7 mouse cellular contexts compared by ENCODE assay signal in genomic region chr17:25083444-25083931, GRCm38 (mm10). TPM values are rescaled to one million over a fixed set of nuclear protein-coding genes. Genes with fewer than 3 reads are reported as not detected.
DNase-seq lines count a peak whose midpoint lies in the region; ATAC-seq and TF ChIP-seq lines count a peak whose summit lies in the region.

Tmem204 (minus strand) TSS chr17:25083591.

- TF ChIP-seq POLR2A in heart, adult 2 months (IDR thresholded peaks at IDR 0.05; ENCODE audit: insufficient read depth, low read depth, low read length): peak; percentile 59; the same call in 1 of the 2 replicates
- no peak for TF ChIP-seq POLR2A in kidney, adult 2 months (IDR thresholded peaks at IDR 0.05; ENCODE audit: low read depth, low read length)

- no peak for DNase-seq in adrenal gland, adult 18-20 months (ENCODE audit: low spot score in 2 of 2)
- DNase-seq in embryo, embryonic 9.5 days (ENCODE audit: extremely low spot score): peak; percentile 68
- peak; percentile 72 to 88 for DNase-seq in heart, adult 2 months
- DNase-seq in kidney, adult 2 months: peak; percentile 89
- DNase-seq in right cerebral cortex, adult 18-20 months: no peak

- H3K36me3 ChIP-seq in heart, adult 2 months (ENCODE audit: control insufficient read depth, insufficient read depth, low read length): no peaks in the 10 kb centered on the region
- H3K36me3 ChIP-seq in kidney, adult 2 months (ENCODE audit: control insufficient read depth, insufficient read depth, low read length): no peaks in the 10 kb centered on the region
- H3K36me3 ChIP-seq in lung, embryonic 15.5 days: no peaks in the 10 kb centered on the region
- no peaks in the 10 kb centered on the region; the same call in 1 of the 2 replicates for H3K36me3 ChIP-seq in stomach, embryonic 16.5 days (ENCODE audit: control insufficient read depth, insufficient read depth, low read length)

- TF ChIP-seq CTCF in heart, adult 2 months (IDR thresholded peaks at IDR 0.05): peak; percentile 76
- peak; percentile 62 for TF ChIP-seq CTCF in kidney, adult 2 months (conservative IDR thresholded peaks at IDR 0.05; ENCODE audit: insufficient read depth, insufficient read length, low read depth, low read length)

- peak within 1 kb of the TSS; percentile 61 for H3K4me2 ChIP-seq in lung, embryonic 15.5 days
- H3K4me2 ChIP-seq in stomach, embryonic 16.5 days (ENCODE audit: low read depth, low read length): peak within 1 kb of the TSS; percentile 16

- 0 out of 2 replicates have a peak within 1 kb of the TSS, but pooled peaks have one; percentile 12 for H3K9ac ChIP-seq in heart, adult 2 months (ENCODE audit: low read depth, low read length)
- H3K9ac ChIP-seq in lung, embryonic 15.5 days: no peak within 1 kb of the TSS
- peak within 1 kb of the TSS; percentile 38; the same call in 1 of the 2 replicates for H3K9ac ChIP-seq in stomach, embryonic 16.5 days (ENCODE audit: low read length)

- peaks cover 3% of the 10 kb centered on the region; the same call in 1 of the 2 replicates for H3K79me2 ChIP-seq in heart, adult 2 months (replicated peaks; ENCODE audit: control insufficient read depth, insufficient read depth, low read length)

- peak within 1 kb of the TSS; percentile 5; the same call in 1 of the 2 replicates for H3K4me3 ChIP-seq in heart, adult 2 months
- peak within 1 kb of the TSS; percentile 27; the same call in 1 of the 2 replicates for H3K4me3 ChIP-seq in kidney, adult 2 months (ENCODE audit: insufficient read depth, low read depth, low read length)
- no peak within 1 kb of the TSS for H3K4me3 ChIP-seq in lung, embryonic 15.5 days
- H3K4me3 ChIP-seq in stomach, embryonic 16.5 days (replicated peaks; ENCODE audit: low read length): no peak within 1 kb of the TSS

- intact Hi-C loops in heart, adult 2 months (cut with DNase I): loop anchor here (2.0 kb wide), 1 partner anchor 31 kb away; the partner anchor contains the start of gene Telo2

- peak; percentile 83 for ATAC-seq in lung, embryonic 15.5 days (ENCODE audit: borderline replicate concordance, extremely low read depth, low FRiP score, low TSS enrichment)
- peak; percentile 92 for ATAC-seq in stomach, embryonic 16.5 days (ENCODE audit: insufficient read depth, low FRiP score)

- peak; percentile 93 for TF ChIP-seq EP300 in heart, adult 2 months (IDR thresholded peaks at IDR 0.05; ENCODE audit: insufficient read depth, low read depth, low read length)

- H3K27me3 ChIP-seq in heart, adult 2 months (ENCODE audit: control insufficient read depth, insufficient read depth, low read length): no peaks in the 10 kb centered on the region
- no peaks in the 10 kb centered on the region for H3K27me3 ChIP-seq in kidney, adult 2 months (replicated peaks; ENCODE audit: control insufficient read depth, insufficient read depth, low read length)
- no peaks in the 10 kb centered on the region for H3K27me3 ChIP-seq in lung, embryonic 15.5 days
- no peaks in the 10 kb centered on the region for H3K27me3 ChIP-seq in stomach, embryonic 16.5 days (ENCODE audit: control insufficient read depth, insufficient read depth, low read length)

- 12% methylated on average over 7 of the region's 7 CpGs for WGBS in heart, adult 2 months
- 31% methylated on average over 7 of the region's 7 CpGs for WGBS in kidney, adult 2 months
- WGBS in lung, embryonic 15.5 days: 19% methylated on average over 7 of the region's 7 CpGs
- 21% methylated on average over 7 of the region's 7 CpGs for WGBS in stomach, embryonic 16.5 days

- peak within 1 kb of the TSS; percentile 99 for H3K27ac ChIP-seq in heart, adult 2 months
- peak within 1 kb of the TSS; percentile 95 for H3K27ac ChIP-seq in kidney, adult 2 months (ENCODE audit: insufficient read depth, low read depth, low read length)
- peak within 1 kb of the TSS; percentile 97 for H3K27ac ChIP-seq in lung, embryonic 15.5 days
- H3K27ac ChIP-seq in stomach, embryonic 16.5 days (ENCODE audit: low read length): peak within 1 kb of the TSS; percentile 97

- H3K9me3 ChIP-seq in lung, embryonic 15.5 days: no peaks in the 10 kb centered on the region
- H3K9me3 ChIP-seq in stomach, embryonic 16.5 days (replicated peaks; ENCODE audit: control insufficient read depth, low read length): no peaks in the 10 kb centered on the region

- peaks cover 22% of the 10 kb centered on the region for H3K4me1 ChIP-seq in heart, adult 2 months (ENCODE audit: control insufficient read depth, insufficient read depth, low read length)
- H3K4me1 ChIP-seq in kidney, adult 2 months (ENCODE audit: control insufficient read depth, insufficient read depth, low read length): 0 out of 2 replicates have a peak, but pooled peaks cover 3% of the 10 kb centered on the region
- H3K4me1 ChIP-seq in lung, embryonic 15.5 days: peaks cover 41% of the 10 kb centered on the region
- H3K4me1 ChIP-seq in stomach, embryonic 16.5 days (ENCODE audit: control insufficient read depth, insufficient read depth, low read length): peaks cover 35% of the 10 kb centered on the region

RNA-seq across cellular contexts. Expression of gene Tmem204, which starts in this region (rescaled TPM):
- total RNA-seq in adrenal gland, adult 18-20 months (2021): 10 to 100 TPM; 43.2 to 45.6 TPM
- 10 to 100 TPM; 40.0 to 45.1 TPM for total RNA-seq in heart, adult 2 months (2021)
- polyA plus RNA-seq in heart, adult 2 months (2012; rRNA removed): 77.3 and 82.0 TPM in 2 replicates
- 93.4 and 100 TPM in 2 replicates for polyA plus RNA-seq in kidney, adult 2 months (2012; rRNA removed)
- 88.2 and 93.2 TPM in 2 replicates for polyA plus RNA-seq in lung, embryonic 15.5 days (2015; fragmentation: Nextera tagmentation; extraction: Ambion mirVana)
- polyA plus RNA-seq in stomach, embryonic 16.5 days (2015; fragmentation: Nextera tagmentation; extraction: Ambion mirVana): 24.1 and 25.2 TPM in 2 replicates

Comparison
In these comparisons a context has a peak if more than half of its experiments do, and no peak if none do; other contexts are left out.
1. DNase-seq: peak in embryo, embryonic 9.5 days (single experiment), heart, adult 2 months (2 of 2) and kidney, adult 2 months (single experiment); none in adrenal gland, adult 18-20 months (0 of 2) and right cerebral cortex, adult 18-20 months (single experiment).
2. H3K4me3 ChIP-seq: peak in heart, adult 2 months (single experiment) and kidney, adult 2 months (single experiment); none in lung, embryonic 15.5 days (single experiment) and stomach, embryonic 16.5 days (single experiment).
3. Peak in every context shown above with its lines, with median percentiles within 50 percentile points of each other: H3K27ac ChIP-seq.